ENCODE assay signal across 14 mouse cellular contexts in genomic region chr19:55620411-55621008, GRCm38 (mm10).
DNase-seq lines count a peak whose midpoint lies in the region; ATAC-seq and TF ChIP-seq lines count a peak whose summit lies in the region.
"Had no signal": no experiment of that assay in that cellular context is flagged by ENCODE, and none has a peak within 500 bp of the region (broad histone marks: within the 10 kb centered on the region; RNA-seq: fewer than 3 reads in every experiment).

No protein-coding gene starts in this region.

- no peak for DNase-seq in lung, postnatal 10 days
- DNase-seq in embryonic facial prominence, embryonic 10.5 days (ENCODE audit: low spot score), result no peak
- DNase-seq in fibroblast of lung, adult 2 months (ENCODE audit: low read depth), result peak; percentile 57
- peak; percentile 40 to 63 for DNase-seq in kidney, postnatal 36 days
- DNase-seq in heart, postnatal 10 days, result no peak
- no peak for DNase-seq in left cerebral cortex, adult 8-10 months (ENCODE audit: low spot score in 2 of 2)
- DNase-seq in gastrocnemius, adult 2 months, result no peak
- DNase-seq: adrenal gland, adult 2 months; lung, adult 2 months had no signal

- no peak for ATAC-seq in lung, embryonic 15.5 days (ENCODE audit: borderline replicate concordance, extremely low read depth, low FRiP score, low TSS enrichment)
- ATAC-seq: intestine, embryonic 16.5 days had no signal

- no peak overlapping the region for H3K9ac ChIP-seq in lung, embryonic 15.5 days
- H3K9ac ChIP-seq: heart, embryonic 15.5 days; hindbrain, embryonic 12.5 days; limb, embryonic 12.5 days had no signal

- TF ChIP-seq CTCF in gastrocnemius, adult 2 months (IDR thresholded peaks at IDR 0.05), result no peak

- H3K27ac ChIP-seq in lung, embryonic 15.5 days, result no peak overlapping the region
- H3K27ac ChIP-seq in embryonic facial prominence, embryonic 10.5 days (replicated peaks), result peak overlapping the region; percentile 54
- H3K27ac ChIP-seq in gastrocnemius, adult 2 months, result no peak overlapping the region
- H3K27ac ChIP-seq: heart, embryonic 15.5 days; hindbrain, embryonic 12.5 days; limb, embryonic 12.5 days had no signal

- H3K4me2 ChIP-seq in lung, embryonic 15.5 days, result peak overlapping the region; percentile 2; the same call in 1 of the 2 replicates
- H3K4me2 ChIP-seq: heart, embryonic 15.5 days; hindbrain, embryonic 12.5 days; limb, embryonic 12.5 days had no signal

- H3K4me1 ChIP-seq in lung, embryonic 15.5 days, result peaks cover 15% of the 10 kb centered on the region
- peaks cover 54% of the 10 kb centered on the region for H3K4me1 ChIP-seq in embryonic facial prominence, embryonic 10.5 days

- H3K9me3 ChIP-seq in lung, embryonic 15.5 days, result no peaks in the 10 kb centered on the region
- H3K9me3 ChIP-seq in embryonic facial prominence, embryonic 10.5 days, result no peaks in the 10 kb centered on the region
- H3K9me3 ChIP-seq: heart, embryonic 15.5 days; hindbrain, embryonic 12.5 days; limb, embryonic 12.5 days had no signal

- intact Hi-C loops in heart, postnatal 10 days (cut with DNase I), result no loop called here
- intact Hi-C loops in gastrocnemius, adult 2 months (cut with DNase I), result no loop called here

- no peaks in the 10 kb centered on the region for H3K36me3 ChIP-seq in lung, embryonic 15.5 days
- H3K36me3 ChIP-seq in embryonic facial prominence, embryonic 10.5 days (replicated peaks), result no peaks in the 10 kb centered on the region
- H3K36me3 ChIP-seq: heart, embryonic 15.5 days; hindbrain, embryonic 12.5 days; limb, embryonic 12.5 days had no signal

- WGBS in lung, embryonic 15.5 days, result 23% methylated on average over 14 of the region's 14 CpGs
- 47% methylated on average over 14 of the region's 14 CpGs for WGBS in embryonic facial prominence, embryonic 10.5 days

- no peak overlapping the region for H3K4me3 ChIP-seq in lung, embryonic 15.5 days
- no peak overlapping the region for H3K4me3 ChIP-seq in embryonic facial prominence, embryonic 10.5 days
- no peak overlapping the region for H3K4me3 ChIP-seq in gastrocnemius, adult 2 months
- H3K4me3 ChIP-seq: heart, embryonic 15.5 days; hindbrain, embryonic 12.5 days; limb, embryonic 12.5 days had no signal

- no peaks in the 10 kb centered on the region for H3K27me3 ChIP-seq in lung, embryonic 15.5 days
- peaks cover 27% of the 10 kb centered on the region for H3K27me3 ChIP-seq in embryonic facial prominence, embryonic 10.5 days (replicated peaks; ENCODE audit: low read depth, poor library complexity, severe bottlenecking)

Comparison
In these comparisons a context has a peak if more than half of its experiments do, and no peak if none do; other contexts are left out.
1. DNase-seq: peak in fibroblast of lung, adult 2 months (single experiment) and kidney, postnatal 36 days (2 of 2); none in lung, postnatal 10 days (single experiment), embryonic facial prominence, embryonic 10.5 days (single experiment), heart, postnatal 10 days (0 of 2), left cerebral cortex, adult 8-10 months (0 of 2) and gastrocnemius, adult 2 months (single experiment).